Mouse (Mus musculus) T-helper 1 cell (primary cell): ENCODE measurements at regions not wholly inside any gene's neighbourhood (a gene's known extent, or its start where the extent isn't known, plus 50 kb on each side); places are given as distances from the start of the nearest gene placed in this dataset.

Experiments used
- in situ Hi-C: fragments of 300-600 bp; cut with MboI, MseI; formaldehyde crosslinking; loops from one replicate; pipeline ENCODE4 v1.15.1; 2025; ENCODE audit warnings: high pct_unique_total_duplicates

GRCm38 (mm10) chr5:42364116-42364515, 296.4 kb downstream of the Gm16223 start:
- in situ Hi-C loops = no loop called here

- in situ Hi-C loops = no loop called here
Measured at GRCm38 (mm10) chr5:42387959-42388358, 320.2 kb downstream of the Gm16223 start.

GRCm38 (mm10) chr5:42396695-42397094, 328.9 kb downstream of the Gm16223 start:
- in situ Hi-C loops = no loop called here

GRCm38 (mm10) chr5:42409981-42410380, 342.2 kb downstream of the Gm16223 start:
- in situ Hi-C loops = loop anchor here (25.0 kb wide), 1 partner anchor 1202 kb away; no protein-coding TSS in a partner anchor

- in situ Hi-C loops = loop anchor here (25.0 kb wide), 1 partner anchor 1200 kb away; no protein-coding TSS in a partner anchor
Measured at GRCm38 (mm10) chr5:42412296-42412695, 344.5 kb downstream of the Gm16223 start.

- in situ Hi-C loops = no loop called here
Measured at GRCm38 (mm10) chr5:42425902-42426301, 358.1 kb downstream of the Gm16223 start.

- in situ Hi-C loops = no loop called here
Measured at GRCm38 (mm10) chr5:42433147-42433546, 365.4 kb downstream of the Gm16223 start.

GRCm38 (mm10) chr5:42448644-42449043, 380.9 kb downstream of the Gm16223 start:
- in situ Hi-C loops = no loop called here

- in situ Hi-C loops = no loop called here
Measured at GRCm38 (mm10) chr5:42449581-42449980, 381.8 kb downstream of the Gm16223 start.

- in situ Hi-C loops = no loop called here
Measured at GRCm38 (mm10) chr5:42453707-42454106, 385.9 kb downstream of the Gm16223 start.

- in situ Hi-C loops = no loop called here
Measured at GRCm38 (mm10) chr5:42461195-42461594, 393.4 kb downstream of the Gm16223 start.

GRCm38 (mm10) chr5:42464814-42465213, 397.1 kb downstream of the Gm16223 start:
- in situ Hi-C loops = no loop called here

GRCm38 (mm10) chr5:42473493-42473892, 405.7 kb downstream of the Gm16223 start:
- in situ Hi-C loops = no loop called here

GRCm38 (mm10) chr5:42502124-42502801, 434.5 kb downstream of the Gm16223 start:
- in situ Hi-C loops = no loop called here

- in situ Hi-C loops = no loop called here
Measured at GRCm38 (mm10) chr5:42502802-42503136, 435.0 kb downstream of the Gm16223 start.

GRCm38 (mm10) chr5:42509200-42509599, 441.4 kb downstream of the Gm16223 start:
- in situ Hi-C loops = no loop called here

- in situ Hi-C loops = no loop called here
Measured at GRCm38 (mm10) chr5:42523116-42524113, 455.7 kb downstream of the Gm16223 start.

GRCm38 (mm10) chr5:42525431-42525830, 457.7 kb downstream of the Gm16223 start:
- in situ Hi-C loops = no loop called here

GRCm38 (mm10) chr5:42560537-42560936, 492.8 kb downstream of the Gm16223 start:
- in situ Hi-C loops = loop anchor here (5.0 kb wide), 1 partner anchor 197 kb away; no protein-coding TSS in a partner anchor

GRCm38 (mm10) chr5:42563406-42563805, 495.6 kb downstream of the Gm16223 start:
- in situ Hi-C loops = loop anchor here (5.0 kb wide), 1 partner anchor 194 kb away; no protein-coding TSS in a partner anchor

- in situ Hi-C loops = no loop called here
Measured at GRCm38 (mm10) chr5:42575971-42576370, 508.2 kb downstream of the Gm16223 start.

GRCm38 (mm10) chr5:42578208-42578844, 510.6 kb downstream of the Gm16223 start:
- in situ Hi-C loops = no loop called here
